Mouse (Mus musculus) lung, adult 2 months (tissue): ENCODE results near the gene Rgsl1.

ENCODE experiments used
- CTCF ChIP-seq: fragments of 200-500 bp; IDR thresholded peaks from 2 replicates; pipeline ENCODE4 v1.5.1; 2011; ENCODE audit warnings: mild to moderate bottlenecking, low read length, control low read depth; ENCODE audit not compliant: insufficient read depth
- POLR2A ChIP-seq: fragments of 200-500 bp; IDR thresholded peaks from 2 replicates; pipeline ENCODE4 v1.6.1; 2011; ENCODE audit warnings: low read depth, mild to moderate bottlenecking, control low read depth, low read length, borderline replicate concordance; ENCODE audit errors: extremely low read depth

- no peak for TF ChIP-seq CTCF
- TF ChIP-seq POLR2A, result no peak
Measured at GRCm38 (mm10) chr1:153842121-153842740, 1.7 kb downstream of the Rgsl1 start.
